Mouse (Mus musculus): ENCODE data around the gene Eif1b. TPM values are rescaled to one million over a fixed set of nuclear protein-coding genes. Genes with fewer than 3 reads are reported as not detected.

Gene Eif1b
- polyA plus RNA-seq, 1 experiment from 2014 or later, result 272 TPM

GRCm38 (mm10) chr9:120496691-120497090 lies 4.7 kb downstream of the Eif1b start:
- peak; percentile 73 for DNase-seq (ENCODE audit: extremely low spot score, low spot score)
- Histone ChIP-seq H3K4me3 (no peak overlapping the region), H3K4me1 (peaks cover 23% of the 10 kb centered on the region), H3K36me3 (replicated peaks) (peaks cover 36% of the 10 kb centered on the region), H3K27me3 (ENCODE audit: poor library complexity, severe bottlenecking) (no peaks in the 10 kb centered on the region), H3K9me3 (no peaks in the 10 kb centered on the region), H3K27ac (no peak overlapping the region)
- 14% methylated on average over 3 of the region's 3 CpGs for WGBS

GRCm38 (mm10) chr9:120497983-120498382 lies 6.0 kb downstream of the Eif1b start:
- DNase-seq (ENCODE audit: extremely low spot score, low spot score), result no peak
- 85% methylated on average over 5 of the region's 5 CpGs for WGBS
- H3K4me1 ChIP-seq, result peaks cover 16% of the 10 kb centered on the region
- H3K27ac ChIP-seq, result no peak overlapping the region
- H3K27me3 ChIP-seq (ENCODE audit: poor library complexity, severe bottlenecking), result no peaks in the 10 kb centered on the region
- peaks cover 36% of the 10 kb centered on the region for H3K36me3 ChIP-seq (replicated peaks)
- H3K4me3 ChIP-seq, result no peak overlapping the region
- no peaks in the 10 kb centered on the region for H3K9me3 ChIP-seq

GRCm38 (mm10) chr9:120501191-120501902 lies 9.3 kb downstream of the Eif1b start:
- no peak for DNase-seq (ENCODE audit: extremely low spot score, low spot score)

GRCm38 (mm10) chr9:120502013-120502412 lies 10.0 kb downstream of the Eif1b start:
- no peaks in the 10 kb centered on the region for H3K27me3 ChIP-seq (ENCODE audit: poor library complexity, severe bottlenecking)
- H3K9me3 ChIP-seq, result peaks cover 17% of the 10 kb centered on the region
- DNase-seq (ENCODE audit: extremely low spot score, low spot score), result peak; percentile 87
- H3K27ac ChIP-seq, result no peak overlapping the region; the same call in 1 of the 2 replicates
- no peaks in the 10 kb centered on the region for H3K4me1 ChIP-seq
- WGBS, result 10% methylated on average over 8 of the region's 8 CpGs
- H3K4me3 ChIP-seq, result no peak overlapping the region
- H3K36me3 ChIP-seq (replicated peaks), result peaks cover 6% of the 10 kb centered on the region

More at GRCm38 (mm10) chr9:120501191-120501902, 9.3 kb downstream of the Eif1b start:
- Histone ChIP-seq H3K9me3 (peaks cover 10% of the 10 kb centered on the region; the same call in 1 of the 2 replicates), H3K4me1 (no peaks in the 10 kb centered on the region), H3K36me3 (replicated peaks) (peaks cover 11% of the 10 kb centered on the region), H3K4me3 (no peak overlapping the region), H3K27me3 (ENCODE audit: poor library complexity, severe bottlenecking) (no peaks in the 10 kb centered on the region), H3K27ac (no peak overlapping the region)
- 41% methylated on average over 10 of the region's 10 CpGs for WGBS

GRCm38 (mm10) chr9:120504423-120504822 lies 12.4 kb downstream of the Eif1b start:
- WGBS, result 91% methylated on average over 2 of the region's 2 CpGs

GRCm38 (mm10) chr9:120511781-120512180 lies 19.7 kb downstream of the Eif1b start:
- H3K27me3 ChIP-seq (ENCODE audit: poor library complexity, severe bottlenecking), result no peaks in the 10 kb centered on the region
- H3K36me3 ChIP-seq (replicated peaks), result no peaks in the 10 kb centered on the region
- DNase-seq (ENCODE audit: extremely low spot score, low spot score), result no peak
- no peaks in the 10 kb centered on the region for H3K4me1 ChIP-seq
- 87% methylated on average over 3 of the region's 3 CpGs for WGBS
- H3K9me3 ChIP-seq, result peaks cover 19% of the 10 kb centered on the region
- H3K4me3 ChIP-seq, result no peak overlapping the region
- no peak overlapping the region for H3K27ac ChIP-seq

More at GRCm38 (mm10) chr9:120504423-120504822, 12.4 kb downstream of the Eif1b start:
- DNase-seq (ENCODE audit: extremely low spot score, low spot score), result no peak
- Histone ChIP-seq H3K36me3 (replicated peaks) (no peaks in the 10 kb centered on the region), H3K9me3 (peaks cover 24% of the 10 kb centered on the region), H3K4me1 (no peaks in the 10 kb centered on the region), H3K27ac (no peak overlapping the region), H3K4me3 (no peak overlapping the region), H3K27me3 (ENCODE audit: poor library complexity, severe bottlenecking) (no peaks in the 10 kb centered on the region)

GRCm38 (mm10) chr9:120516720-120517119 lies 24.7 kb downstream of the Eif1b start:
- Histone ChIP-seq H3K27me3 (ENCODE audit: poor library complexity, severe bottlenecking) (no peaks in the 10 kb centered on the region), H3K9me3 (peaks cover 9% of the 10 kb centered on the region), H3K36me3 (replicated peaks) (no peaks in the 10 kb centered on the region), H3K4me1 (no peaks in the 10 kb centered on the region), H3K27ac (no peak overlapping the region), H3K4me3 (no peak overlapping the region)
- no peak for DNase-seq (ENCODE audit: extremely low spot score, low spot score)
- 89% methylated on average over 8 of the region's 8 CpGs for WGBS

GRCm38 (mm10) chr9:120518946-120519345 lies 26.9 kb downstream of the Eif1b start:
- no peaks in the 10 kb centered on the region for H3K9me3 ChIP-seq
- DNase-seq (ENCODE audit: extremely low spot score, low spot score), result no peak
- H3K4me3 ChIP-seq, result no peak overlapping the region
- no peaks in the 10 kb centered on the region for H3K27me3 ChIP-seq (ENCODE audit: poor library complexity, severe bottlenecking)
- 74% methylated on average over 3 of the region's 3 CpGs for WGBS
- H3K27ac ChIP-seq, result no peak overlapping the region
- no peaks in the 10 kb centered on the region for H3K36me3 ChIP-seq (replicated peaks)
- no peaks in the 10 kb centered on the region for H3K4me1 ChIP-seq

GRCm38 (mm10) chr9:120519469-120520125 lies 27.6 kb downstream of the Eif1b start:
- no peak for DNase-seq (ENCODE audit: extremely low spot score, low spot score)
- Histone ChIP-seq H3K36me3 (replicated peaks) (no peaks in the 10 kb centered on the region), H3K4me1 (no peaks in the 10 kb centered on the region), H3K27me3 (ENCODE audit: poor library complexity, severe bottlenecking) (no peaks in the 10 kb centered on the region), H3K27ac (no peak overlapping the region), H3K4me3 (no peak overlapping the region), H3K9me3 (no peaks in the 10 kb centered on the region)
- 70% methylated on average over 19 of the region's 19 CpGs for WGBS

GRCm38 (mm10) chr9:120521161-120521560 lies 29.1 kb downstream of the Eif1b start:
- H3K36me3 ChIP-seq (replicated peaks), result no peaks in the 10 kb centered on the region
- H3K27me3 ChIP-seq (ENCODE audit: poor library complexity, severe bottlenecking), result no peaks in the 10 kb centered on the region
- no peaks in the 10 kb centered on the region for H3K9me3 ChIP-seq
- no peak overlapping the region for H3K4me3 ChIP-seq
- H3K27ac ChIP-seq, result no peak overlapping the region
- 85% methylated on average over 1 of the region's 1 CpGs for WGBS
- no peak for DNase-seq (ENCODE audit: extremely low spot score, low spot score)
- H3K4me1 ChIP-seq, result no peaks in the 10 kb centered on the region

- H3K27ac ChIP-seq, result no peak overlapping the region
- no peak for DNase-seq (ENCODE audit: extremely low spot score, low spot score)
- no peaks in the 10 kb centered on the region for H3K27me3 ChIP-seq (ENCODE audit: poor library complexity, severe bottlenecking)
- no peaks in the 10 kb centered on the region for H3K9me3 ChIP-seq
- peaks cover 9% of the 10 kb centered on the region for H3K4me1 ChIP-seq
- no peak overlapping the region for H3K4me3 ChIP-seq
- no peaks in the 10 kb centered on the region for H3K36me3 ChIP-seq (replicated peaks)
- 58% methylated on average over 4 of the region's 4 CpGs for WGBS
These were observed 35.2 kb downstream of the Eif1b start for GRCm38 (mm10) chr9:120527270-120527669.

- Histone ChIP-seq H3K27ac (no peak overlapping the region), H3K4me1 (peaks cover 9% of the 10 kb centered on the region), H3K9me3 (peaks cover 4% of the 10 kb centered on the region; the same call in 1 of the 2 replicates), H3K4me3 (no peak overlapping the region), H3K27me3 (ENCODE audit: poor library complexity, severe bottlenecking) (no peaks in the 10 kb centered on the region), H3K36me3 (replicated peaks) (no peaks in the 10 kb centered on the region)
- WGBS, result 89% methylated on average over 8 of the region's 8 CpGs
- DNase-seq (ENCODE audit: extremely low spot score, low spot score), result no peak
These were observed 35.9 kb downstream of the Eif1b start for GRCm38 (mm10) chr9:120527919-120528318.

GRCm38 (mm10) chr9:120528815-120529510 lies 36.9 kb downstream of the Eif1b start:
- H3K9me3 ChIP-seq, result peaks cover 12% of the 10 kb centered on the region; the same call in 1 of the 2 replicates
- H3K27me3 ChIP-seq (ENCODE audit: poor library complexity, severe bottlenecking), result no peaks in the 10 kb centered on the region
- H3K4me3 ChIP-seq, result no peak overlapping the region
- DNase-seq (ENCODE audit: extremely low spot score, low spot score), result no peak
- WGBS, result 89% methylated on average over 17 of the region's 17 CpGs
- peaks cover 9% of the 10 kb centered on the region for H3K4me1 ChIP-seq
- no peaks in the 10 kb centered on the region for H3K36me3 ChIP-seq (replicated peaks)
- no peak overlapping the region; the same call in 1 of the 2 replicates for H3K27ac ChIP-seq

Data from forebrain, embryonic 10.5 days (tissue).